Mouse (Mus musculus) erythroblast, embryonic 14.5 days (primary cell): ENCODE results near the gene Brca1. TPM values are rescaled to one million over a fixed set of nuclear protein-coding genes. Genes with fewer than 3 reads are reported as not detected.

Source experiments
- H3K27me3 ChIP-seq: 2 replicates; pipeline ENCODE4 v1.6.1; 2012; ENCODE audit warnings: inconsistent platforms; ENCODE audit not compliant: control insufficient read depth
- H3K36me3 ChIP-seq: 2 replicates; pipeline ENCODE4 v1.6.1; 2012; ENCODE audit warnings: mild to moderate bottlenecking, inconsistent platforms; ENCODE audit not compliant: control insufficient read depth
- H3K4me1 ChIP-seq: 2 replicates; pipeline ENCODE4 v1.6.1; 2012; ENCODE audit warnings: inconsistent platforms; ENCODE audit not compliant: control insufficient read depth
- H3K4me3 ChIP-seq: replicated peaks from 2 replicates; pipeline ENCODE3; 2012; ENCODE audit warnings: moderate library complexity, mild to moderate bottlenecking, inconsistent platforms
- H3K9me3 ChIP-seq: 2 replicates; pipeline ENCODE4 v1.6.1; 2012; ENCODE audit warnings: low read length, inconsistent platforms, mixed read lengths; ENCODE audit not compliant: control insufficient read depth
- GATA1 ChIP-seq: IDR thresholded peaks from 2 replicates; pipeline ENCODE4 v1.6.1; 2012; ENCODE audit warnings: low read length, inconsistent platforms, mixed read lengths
- TAL1 ChIP-seq: IDR thresholded peaks from 3 replicates; pipeline ENCODE4 v1.6.1; 2012; ENCODE audit warnings: low read length, inconsistent platforms, mixed read lengths
- polyA plus RNA-seq: library from polyadenylated mRNA; stranded (reverse); fragments of >175 nt; gene quantifications from 2 replicates; pipeline ENCODE4 v1.2.3, GENCODE M21; 2012

Gene Brca1
- polyA plus RNA-seq, 1 experiment, result 0.44 TPM

- TF ChIP-seq GATA1 (no peak), TAL1 (no peak)
- peaks cover 18% of the 10 kb centered on the region for H3K4me1 ChIP-seq
- no peaks in the 10 kb centered on the region for H3K27me3 ChIP-seq
- H3K4me3 ChIP-seq, result peak within 1 kb of the TSS; percentile 71
- peaks cover 63% of the 10 kb centered on the region for H3K36me3 ChIP-seq
- H3K9me3 ChIP-seq, result no peaks in the 10 kb centered on the region
Measured at GRCm38 (mm10) chr11:101582054-101583035, 30.6 kb upstream of the Brca1 start, which contains the start of gene Tmem106a. Tmem106a (plus strand) TSS chr11:101582242.

GRCm38 (mm10) chr11:101581081-101581764 lies 29.5 kb upstream of the Brca1 start:
- H3K9me3 ChIP-seq, result no peaks in the 10 kb centered on the region
- TF ChIP-seq GATA1 (no peak), TAL1 (no peak)
- H3K27me3 ChIP-seq, result no peaks in the 10 kb centered on the region
- H3K36me3 ChIP-seq, result peaks cover 65% of the 10 kb centered on the region
- no peak overlapping the region for H3K4me3 ChIP-seq
- peaks cover 18% of the 10 kb centered on the region for H3K4me1 ChIP-seq

DNA sequence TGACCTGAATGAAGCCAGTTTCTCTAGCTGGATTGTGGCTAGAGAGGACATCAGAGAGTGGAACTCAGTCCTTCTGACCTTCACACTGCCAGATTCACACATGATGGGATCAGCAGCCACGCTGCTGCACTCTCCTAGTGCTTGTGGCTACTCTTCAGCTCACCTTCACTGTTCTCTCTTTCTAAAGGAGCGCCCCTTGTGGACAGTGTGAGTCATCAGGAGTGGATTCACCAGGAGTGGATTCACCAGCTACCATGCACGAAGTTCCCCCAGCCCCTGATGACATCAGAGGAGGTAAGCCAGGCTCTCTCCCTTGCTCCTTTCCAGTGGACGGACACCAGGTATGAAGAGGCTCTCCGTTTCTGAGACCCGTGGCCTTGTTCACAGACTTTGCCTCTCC lies 24.4 kb upstream of the Brca1 start:
- H3K4me3 ChIP-seq, result no peak overlapping the region
- no peaks in the 10 kb centered on the region for H3K27me3 ChIP-seq
- peaks cover under 1% of the 10 kb centered on the region; the same call in 1 of the 2 replicates for H3K4me1 ChIP-seq
- H3K36me3 ChIP-seq, result peaks cover 99% of the 10 kb centered on the region
- TF ChIP-seq TAL1 (no peak), GATA1 (no peak)
- H3K9me3 ChIP-seq, result no peaks in the 10 kb centered on the region

DNA sequence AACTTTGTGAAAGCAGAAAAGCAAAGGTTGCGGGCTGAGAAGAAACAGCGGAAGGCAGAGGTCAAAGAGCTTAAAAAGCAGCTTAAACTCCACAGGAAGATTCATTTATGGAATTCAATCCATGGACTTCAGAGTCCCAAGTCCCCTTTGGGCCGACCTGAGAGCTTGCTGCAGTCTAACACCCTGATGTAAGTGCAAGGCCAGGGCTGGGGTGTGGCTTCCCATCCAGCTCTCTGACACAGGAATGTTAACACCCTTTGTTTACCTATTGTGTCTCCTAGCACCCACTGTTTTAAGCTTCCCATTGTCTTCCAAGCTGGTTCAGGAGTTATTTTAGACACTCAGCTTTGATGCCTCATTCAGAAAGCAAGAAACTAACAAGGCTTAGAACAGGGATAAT lies 16.7 kb upstream of the Brca1 start:
- H3K9me3 ChIP-seq, result no peaks in the 10 kb centered on the region
- no peaks in the 10 kb centered on the region for H3K4me1 ChIP-seq
- no peak for TF ChIP-seq GATA1
- TF ChIP-seq TAL1, result no peak
- peaks cover 97% of the 10 kb centered on the region for H3K36me3 ChIP-seq
- no peaks in the 10 kb centered on the region for H3K27me3 ChIP-seq
- no peak overlapping the region for H3K4me3 ChIP-seq

- TF ChIP-seq TAL1, result no peak
- TF ChIP-seq GATA1, result no peak
- H3K4me1 ChIP-seq, result no peaks in the 10 kb centered on the region; the same call in none of the 2 replicates
- peaks cover 96% of the 10 kb centered on the region for H3K36me3 ChIP-seq
- H3K4me3 ChIP-seq, result no peak overlapping the region
- H3K27me3 ChIP-seq, result no peaks in the 10 kb centered on the region
- no peaks in the 10 kb centered on the region for H3K9me3 ChIP-seq
Measured at GRCm38 (mm10) chr11:101562391-101562790, 10.6 kb upstream of the Brca1 start.

DNA sequence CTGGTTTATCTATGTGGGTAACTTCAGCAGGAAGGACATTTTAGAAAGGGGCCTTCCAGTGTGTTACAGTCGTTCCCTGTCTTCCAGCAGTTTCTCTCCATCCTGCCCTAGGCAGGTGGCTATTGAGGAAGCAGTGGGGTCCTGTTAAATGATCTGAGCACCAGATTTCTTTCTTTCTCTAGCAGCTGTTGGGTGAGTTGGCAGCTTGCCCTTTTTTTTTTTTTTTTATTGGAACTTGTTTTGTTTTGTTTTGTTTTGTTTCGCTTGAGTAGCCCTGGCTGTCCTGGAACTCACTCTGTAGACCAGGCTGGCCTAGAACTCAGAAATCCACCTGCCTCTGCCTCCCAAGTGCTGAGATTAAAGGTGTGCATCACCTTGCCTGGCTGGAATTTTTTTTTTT lies 5.2 kb upstream of the Brca1 start:
- H3K4me1 ChIP-seq, result peaks cover 25% of the 10 kb centered on the region
- H3K9me3 ChIP-seq, result no peaks in the 10 kb centered on the region
- H3K27me3 ChIP-seq, result no peaks in the 10 kb centered on the region
- TF ChIP-seq TAL1 (no peak), GATA1 (no peak)
- H3K4me3 ChIP-seq, result no peak overlapping the region
- H3K36me3 ChIP-seq, result peaks cover 76% of the 10 kb centered on the region

- H3K4me1 ChIP-seq, result peaks cover 25% of the 10 kb centered on the region
- no peaks in the 10 kb centered on the region for H3K9me3 ChIP-seq
- H3K36me3 ChIP-seq, result peaks cover 72% of the 10 kb centered on the region
- no peaks in the 10 kb centered on the region for H3K27me3 ChIP-seq
- no peak for TF ChIP-seq GATA1
- no peak overlapping the region for H3K4me3 ChIP-seq
Measured at GRCm38 (mm10) chr11:101556541-101556940, 4.8 kb upstream of the Brca1 start.

DNA sequence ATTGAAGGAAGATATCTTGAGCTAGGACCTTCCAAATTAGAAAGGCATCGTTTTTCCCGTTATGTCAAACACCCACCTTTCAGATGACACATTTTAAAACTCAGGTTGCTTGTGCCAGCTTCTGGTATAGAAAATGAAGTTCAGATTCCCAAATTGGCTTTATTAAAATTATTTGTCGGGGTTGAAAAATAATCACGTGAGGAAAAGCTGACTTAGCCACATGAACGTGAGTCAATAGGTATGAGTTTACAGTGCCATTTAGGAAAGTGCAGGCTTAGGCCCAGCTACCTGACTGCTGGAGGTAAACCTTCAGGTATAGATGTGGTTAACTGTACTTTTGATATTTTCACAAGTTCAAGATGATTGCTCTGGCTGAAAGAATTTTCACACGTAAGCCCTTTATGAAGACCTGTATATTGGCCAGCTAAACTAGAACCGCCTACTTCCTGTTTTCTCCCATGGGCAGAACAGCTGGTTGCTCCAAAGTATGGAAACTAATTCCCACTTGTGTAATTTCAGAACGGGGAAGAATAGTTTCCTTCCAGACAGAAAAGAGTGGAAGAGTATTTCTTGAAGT lies 1.7 kb upstream of the Brca1 start:
- Histone ChIP-seq H3K4me1 (peaks cover 47% of the 10 kb centered on the region), H3K36me3 (peaks cover 63% of the 10 kb centered on the region), H3K9me3 (no peaks in the 10 kb centered on the region), H3K4me3 (peak overlapping the region; percentile 73), H3K27me3 (no peaks in the 10 kb centered on the region)
- TF ChIP-seq TAL1 (no peak), GATA1 (no peak)
